Mouse (Mus musculus) neural tube, embryonic 14.5 days (tissue): Measurements from ENCODE around the gene Ltk. TPM values are rescaled to one million over a fixed set of nuclear protein-coding genes. Genes with fewer than 3 reads are reported as not detected.

Experiments
- ATAC-seq: fragments of 200-750 bp; cut with Nextera tagmentation; 2 replicates; pipeline ENCODE4 v1.8.0; 2017; ENCODE audit warnings: low read depth, mild to moderate bottlenecking, moderate TSS enrichment, moderate library complexity
- H3K27ac ChIP-seq: fragments of 300-500 bp; sonication (generic); 2 replicates; pipeline ENCODE4 v1.5.1; 2014; ENCODE audit warnings: low read depth, mild to moderate bottlenecking, control low read depth, low read length, moderate library complexity, mixed read lengths
- H3K27me3 ChIP-seq: fragments of 300-500 bp; sonication (generic); 2 replicates; pipeline ENCODE4 v1.6.1; 2014; ENCODE audit warnings: low read length; ENCODE audit not compliant: control insufficient read depth, insufficient read depth
- H3K36me3 ChIP-seq: fragments of 300-500 bp; sonication (generic); 2 replicates; pipeline ENCODE4 v1.6.1; 2014; ENCODE audit warnings: low read length, mixed read lengths; ENCODE audit not compliant: control insufficient read depth, insufficient read depth
- H3K4me1 ChIP-seq: fragments of 300-500 bp; sonication (generic); 2 replicates; pipeline ENCODE4 v1.6.1; 2014; ENCODE audit warnings: low read length; ENCODE audit not compliant: control insufficient read depth, insufficient read depth
- H3K4me2 ChIP-seq: fragments of 300-500 bp; sonication (generic); 2 replicates; pipeline ENCODE4 v1.6.1; 2014; ENCODE audit warnings: mild to moderate bottlenecking, low read depth, low read length, control low read depth
- H3K4me3 ChIP-seq: fragments of 300-500 bp; sonication (generic); 2 replicates; pipeline ENCODE4 v1.5.1; 2014; ENCODE audit warnings: low read depth, low read length, control low read depth, mixed read lengths
- H3K9ac ChIP-seq: fragments of 300-500 bp; sonication (generic); replicated peaks from 2 replicates; pipeline ENCODE4 v1.6.1; 2014; ENCODE audit warnings: low read depth, mild to moderate bottlenecking, control low read depth, low read length, mixed read lengths
- H3K9me3 ChIP-seq: fragments of 300-500 bp; sonication (generic); 2 replicates; pipeline ENCODE4 v1.6.1; 2016; ENCODE audit warnings: low read length; ENCODE audit not compliant: control insufficient read depth
- WGBS: fragments of 180-500 bp; shearing (Covaris S2); extraction: QIAGEN DNeasy Blood & Tissue Kit; methylation state at CpG from one replicate; pipeline ENCODE4 v1.1.7; 2014; 5-methylcytosine and 5-hydroxymethylcytosine counted together
- polyA plus RNA-seq: library from polyadenylated mRNA; unstranded; fragments of >200 nt; fragmentation: Nextera tagmentation; extraction: Ambion mirVana; gene quantifications from 2 replicates; pipeline ENCODE4 v1.2.1, GENCODE M21; 2014

Ltk gene
- polyA plus RNA-seq: 1.8 and 2.2 TPM in 2 replicates

DNA sequence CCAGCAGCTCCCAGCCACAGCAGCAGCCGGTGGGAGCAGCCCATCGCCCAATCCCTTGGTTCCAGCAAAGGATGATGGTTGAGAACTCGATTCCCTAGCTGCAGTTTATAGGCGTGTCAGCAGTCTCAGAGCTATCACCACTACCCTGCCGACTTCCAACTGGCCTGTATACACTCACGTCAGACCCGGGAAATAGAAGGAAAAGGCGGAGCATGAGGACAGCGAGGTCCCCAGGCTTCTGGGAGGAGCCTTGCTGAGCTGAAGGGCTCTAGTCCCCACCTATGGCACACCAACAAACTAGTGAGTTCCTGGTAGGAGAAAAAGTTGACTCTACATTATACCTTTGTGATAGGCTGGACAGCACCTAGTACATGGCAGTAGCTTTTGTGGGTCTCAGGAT, at the start of gene Ltk:
TSS of gene Ltk (minus strand) at position 181 of the 400 bp plus-strand sequence.
- Histone ChIP-seq H3K4me1 (peaks cover 13% of the 10 kb centered on the region), H3K27me3 (peaks cover 35% of the 10 kb centered on the region), H3K9ac (no peak within 1 kb of the TSS), H3K9me3 (no peaks in the 10 kb centered on the region), H3K36me3 (peaks cover 11% of the 10 kb centered on the region; the same call in 1 of the 2 replicates), H3K4me2 (no peak within 1 kb of the TSS), H3K27ac (no peak within 1 kb of the TSS), H3K4me3 (peak within 1 kb of the TSS; percentile 54; the same call in 1 of the 2 replicates)
- 10% methylated on average over 9 of the region's 9 CpGs for WGBS
- ATAC-seq: no peak

DNA sequence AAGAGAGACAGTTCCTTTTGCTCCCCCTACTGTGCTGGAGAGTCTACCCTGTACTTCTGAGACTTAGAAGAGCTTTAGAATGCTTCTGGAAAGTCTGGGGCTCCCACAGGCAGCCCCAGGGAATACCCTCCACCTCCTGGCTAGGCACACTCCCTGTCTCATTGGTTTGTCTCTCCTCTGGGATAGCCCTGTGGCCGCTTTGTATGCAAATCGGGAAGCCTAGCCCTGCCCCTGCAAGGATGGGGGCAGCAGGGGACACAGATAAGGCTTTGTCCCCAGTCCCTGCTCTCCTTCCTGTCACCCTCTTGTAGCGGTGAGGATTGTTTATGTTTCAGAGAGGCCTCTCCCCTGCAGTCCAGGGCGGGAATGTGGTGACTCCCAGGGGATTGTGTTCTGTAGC, 48.6 kb upstream of the Ltk start:
- Histone ChIP-seq H3K36me3 (0 out of 2 replicates have a peak, but pooled peaks cover 13% of the 10 kb centered on the region), H3K4me2 (no peak overlapping the region), H3K4me3 (no peak overlapping the region), H3K9me3 (no peaks in the 10 kb centered on the region), H3K4me1 (peaks cover 14% of the 10 kb centered on the region; the same call in 1 of the 2 replicates), H3K27ac (no peak overlapping the region), H3K27me3 (no peaks in the 10 kb centered on the region), H3K9ac (no peak overlapping the region)
- 33% methylated on average over 4 of the region's 4 CpGs for WGBS
- ATAC-seq: no peak

DNA sequence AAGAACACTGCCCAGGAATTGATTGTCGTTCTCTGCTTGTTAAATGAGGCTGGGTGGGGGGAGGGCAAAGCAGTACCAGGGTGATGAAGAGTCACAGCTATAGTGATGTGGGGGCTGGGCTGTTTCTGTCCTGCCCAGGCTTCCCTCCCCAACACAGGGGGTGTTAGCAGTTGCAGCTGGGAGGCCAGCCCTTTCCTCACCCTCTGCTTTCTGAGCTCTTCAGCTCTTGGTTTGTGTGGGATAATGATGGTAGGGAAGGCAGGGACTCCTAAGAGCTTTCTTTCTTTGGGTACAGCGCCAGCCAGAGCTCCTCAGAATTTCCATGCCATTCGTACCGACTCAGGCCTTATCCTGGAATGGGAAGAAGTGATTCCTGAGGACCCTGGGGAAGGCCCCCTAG, 48.2 kb upstream of the Ltk start:
- H3K9ac ChIP-seq: no peak overlapping the region
- H3K27ac ChIP-seq: no peak overlapping the region
- no peak overlapping the region for H3K4me2 ChIP-seq
- no peak overlapping the region for H3K4me3 ChIP-seq
- H3K4me1 ChIP-seq: peaks cover 17% of the 10 kb centered on the region
- H3K36me3 ChIP-seq: 0 out of 2 replicates have a peak, but pooled peaks cover 13% of the 10 kb centered on the region
- ATAC-seq: no peak
- 20% methylated on average over 4 of the region's 4 CpGs for WGBS
- no peaks in the 10 kb centered on the region for H3K9me3 ChIP-seq
- no peaks in the 10 kb centered on the region for H3K27me3 ChIP-seq

DNA sequence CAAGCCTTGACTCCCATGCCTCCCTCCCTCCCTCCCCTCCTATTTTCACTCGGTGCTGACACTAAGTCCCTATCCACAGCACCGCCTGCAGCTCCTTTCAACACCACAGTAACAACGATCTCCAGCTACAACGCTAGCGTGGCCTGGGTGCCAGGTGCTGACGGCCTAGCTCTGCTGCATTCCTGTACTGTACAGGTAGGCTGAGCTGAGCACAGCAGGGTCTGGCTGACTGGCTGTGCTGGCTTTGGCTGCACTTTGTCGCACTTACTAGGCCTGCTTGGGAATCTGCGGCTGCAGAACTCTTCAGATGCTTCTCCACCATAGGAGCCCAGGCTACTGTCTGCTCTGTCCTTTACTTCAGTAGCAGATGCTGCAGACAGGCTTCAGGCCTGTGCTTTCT, 45.3 kb upstream of the Ltk start:
- Histone ChIP-seq H3K9ac (no peak overlapping the region), H3K4me1 (peaks cover 27% of the 10 kb centered on the region), H3K4me3 (no peak overlapping the region), H3K4me2 (no peak overlapping the region), H3K36me3 (peaks cover 8% of the 10 kb centered on the region; the same call in 1 of the 2 replicates), H3K27ac (no peak overlapping the region), H3K27me3 (no peaks in the 10 kb centered on the region), H3K9me3 (no peaks in the 10 kb centered on the region)
- 57% methylated on average over 8 of the region's 8 CpGs for WGBS
- ATAC-seq: no peak

DNA sequence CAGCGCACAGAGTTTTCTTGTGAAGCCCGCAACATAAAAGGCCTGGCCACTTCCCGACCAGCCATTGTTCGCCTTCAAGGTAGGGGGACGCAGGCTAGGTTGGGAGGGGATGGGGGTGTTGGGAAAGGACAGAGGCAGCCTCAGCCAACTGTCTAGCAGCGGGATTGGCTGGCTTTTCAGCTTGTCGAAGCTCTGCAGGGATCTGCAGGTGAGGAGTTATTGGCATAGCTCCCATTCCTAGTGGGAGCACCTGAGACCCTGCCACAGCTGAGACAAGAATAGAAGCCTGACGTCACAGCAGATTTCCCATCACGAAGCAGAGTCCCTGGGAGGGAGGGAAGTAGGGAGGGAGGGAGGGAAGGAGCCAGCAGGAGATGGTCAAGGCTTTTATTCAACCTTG, 44.5 kb upstream of the Ltk start:
- no peak overlapping the region for H3K4me2 ChIP-seq
- no peak overlapping the region for H3K4me3 ChIP-seq
- ATAC-seq: no peak
- H3K4me1 ChIP-seq: peaks cover 32% of the 10 kb centered on the region
- H3K27me3 ChIP-seq: no peaks in the 10 kb centered on the region
- H3K36me3 ChIP-seq: peaks cover under 1% of the 10 kb centered on the region; the same call in 1 of the 2 replicates
- 33% methylated on average over 9 of the region's 9 CpGs for WGBS
- 0 out of 2 replicates have a peak overlapping the region, but pooled peaks have one; percentile 28 for H3K27ac ChIP-seq
- H3K9me3 ChIP-seq: no peaks in the 10 kb centered on the region
- H3K9ac ChIP-seq: no peak overlapping the region

DNA sequence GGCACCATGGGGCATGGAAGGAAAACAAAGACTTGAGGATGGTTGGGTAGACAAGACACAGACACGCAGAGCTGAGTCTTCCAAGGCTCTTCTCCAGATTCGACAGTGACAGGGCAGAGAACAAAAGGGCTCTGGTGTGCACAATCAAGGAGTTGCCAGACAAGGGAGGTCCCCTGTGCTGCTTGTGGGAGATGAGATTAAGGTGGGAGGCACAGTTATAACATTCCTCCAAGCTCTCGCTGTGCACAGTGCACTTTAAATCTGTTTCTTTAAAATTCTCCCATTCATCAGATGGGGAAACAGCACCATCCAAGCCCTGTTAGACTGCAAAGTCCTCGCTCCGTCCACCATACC, 44.0 kb upstream of the Ltk start:
- H3K27ac ChIP-seq: 0 out of 2 replicates have a peak overlapping the region, but pooled peaks have one; percentile 44
- no peaks in the 10 kb centered on the region; the same call in 1 of the 2 replicates for H3K36me3 ChIP-seq
- no peaks in the 10 kb centered on the region for H3K9me3 ChIP-seq
- ATAC-seq: no peak
- no peaks in the 10 kb centered on the region for H3K27me3 ChIP-seq
- peaks cover 32% of the 10 kb centered on the region for H3K4me1 ChIP-seq
- no peak overlapping the region for H3K4me3 ChIP-seq
- 40% methylated on average over 5 of the region's 5 CpGs for WGBS
- no peak overlapping the region for H3K4me2 ChIP-seq
- H3K9ac ChIP-seq: no peak overlapping the region

DNA sequence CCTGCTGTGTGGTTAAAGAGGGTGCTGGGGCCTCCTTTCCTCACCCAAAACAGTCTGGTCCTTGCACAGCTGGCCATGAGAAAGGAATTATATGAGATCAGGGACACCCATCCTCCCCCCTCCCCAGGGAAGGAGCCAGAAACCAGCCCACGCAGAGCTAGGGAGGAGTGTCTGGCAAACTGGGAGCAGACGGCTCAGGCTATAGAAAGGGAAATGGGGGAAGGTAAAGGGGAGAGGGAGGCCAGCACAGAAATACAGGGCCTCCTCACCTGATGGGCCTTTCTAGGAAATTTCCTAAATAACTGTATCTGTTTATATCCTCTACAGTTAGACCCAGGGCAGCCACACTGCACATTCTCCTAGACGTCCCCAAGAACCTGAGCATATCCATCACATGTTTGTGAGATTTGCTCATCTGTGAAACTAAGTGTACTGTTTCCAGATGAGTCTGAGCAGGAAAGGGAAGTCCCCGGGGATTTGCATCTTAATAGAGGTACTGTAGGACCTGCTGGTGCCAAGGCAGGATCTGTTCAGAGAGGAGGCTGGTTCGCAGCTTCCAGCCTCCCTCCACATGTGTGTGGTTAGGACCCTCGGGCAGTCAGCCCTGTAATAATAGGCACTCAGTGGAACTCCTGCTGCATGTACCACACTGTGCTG, 43.5 kb upstream of the Ltk start:
- peak; percentile 31 for ATAC-seq
- Histone ChIP-seq H3K36me3 (no peaks in the 10 kb centered on the region; the same call in 1 of the 2 replicates), H3K27ac (0 out of 2 replicates have a peak overlapping the region, but pooled peaks have one; percentile 44), H3K9ac (no peak overlapping the region), H3K4me2 (no peak overlapping the region), H3K4me1 (peaks cover 32% of the 10 kb centered on the region), H3K4me3 (no peak overlapping the region), H3K9me3 (no peaks in the 10 kb centered on the region), H3K27me3 (no peaks in the 10 kb centered on the region)
- WGBS: 9% methylated on average over 6 of the region's 6 CpGs

DNA sequence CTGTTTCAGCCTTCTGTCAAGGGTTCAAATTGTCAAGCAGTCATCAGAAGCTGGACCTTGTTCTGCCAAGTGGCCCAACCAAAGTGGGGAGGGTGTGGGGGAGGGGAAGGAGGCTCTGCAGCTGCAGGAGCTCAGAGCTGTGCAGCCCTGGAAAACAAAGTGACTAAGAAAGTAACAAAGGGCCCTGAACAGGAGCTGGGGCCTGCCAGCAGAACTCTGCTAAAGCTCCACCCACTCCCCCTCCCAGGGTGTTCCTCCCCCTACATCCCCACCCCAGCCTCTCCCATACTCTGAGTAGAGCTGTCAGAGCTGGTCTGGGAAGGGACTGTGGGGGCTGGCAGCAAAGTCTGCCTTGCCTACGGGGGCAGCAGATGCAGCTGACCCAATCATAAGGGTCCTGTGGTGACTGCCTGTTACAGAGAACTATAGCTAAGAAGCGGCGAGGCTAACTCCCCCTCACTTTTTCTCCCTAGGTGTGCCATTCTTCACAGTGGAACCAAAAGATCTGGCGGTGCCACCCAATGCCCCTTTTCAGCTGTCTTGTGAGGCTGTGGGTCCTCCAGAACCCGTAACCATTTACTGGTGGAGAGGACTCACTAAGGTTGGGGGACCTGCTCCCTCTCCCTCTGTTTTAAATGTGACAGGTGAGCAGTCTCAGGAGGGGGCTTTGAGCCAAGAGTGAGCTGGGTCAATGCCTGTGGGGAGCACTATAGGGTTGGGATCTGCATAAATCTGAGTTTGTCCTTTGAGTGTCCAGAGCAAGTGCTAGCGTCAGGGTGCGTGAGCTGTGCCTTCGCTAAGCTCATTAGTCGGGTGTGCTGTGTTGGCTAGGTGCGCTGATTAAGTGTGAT, 42.8 kb upstream of the Ltk start:
- Histone ChIP-seq H3K9me3 (no peaks in the 10 kb centered on the region), H3K27me3 (peaks cover 3% of the 10 kb centered on the region; the same call in 1 of the 2 replicates), H3K4me1 (peaks cover 32% of the 10 kb centered on the region), H3K27ac (no peak overlapping the region), H3K9ac (no peak overlapping the region), H3K36me3 (no peaks in the 10 kb centered on the region; the same call in 1 of the 2 replicates), H3K4me3 (no peak overlapping the region), H3K4me2 (no peak overlapping the region)
- no peak for ATAC-seq
- 26% methylated on average over 10 of the region's 10 CpGs for WGBS
